Mouse (Mus musculus) kidney, embryonic 14.5 days (tissue): Measurements from ENCODE around the gene Yaf2. TPM values are rescaled to one million over a fixed set of nuclear protein-coding genes. Genes with fewer than 3 reads are reported as not detected.
A peak's percentile ranks its signal among the peaks of the same experiment; 100 is the strongest.

Experiments used
- ATAC-seq: fragments of 200-750 bp; cut with Nextera tagmentation; 2 replicates; pipeline ENCODE4 v1.8.0; 2017; ENCODE audit warnings: moderate number of reproducible peaks, mild to moderate bottlenecking, moderate TSS enrichment, moderate library complexity; ENCODE audit not compliant: low FRiP score, low TSS enrichment
- H3K27ac ChIP-seq: fragments of 300-500 bp; sonication (generic); 2 replicates; pipeline ENCODE4 v1.5.1; 2014; ENCODE audit warnings: low read depth, mild to moderate bottlenecking, low read length, moderate library complexity, mixed read lengths
- H3K27me3 ChIP-seq: fragments of 300-500 bp; sonication (generic); 2 replicates; pipeline ENCODE4 v1.6.1; 2014; ENCODE audit warnings: mild to moderate bottlenecking, low read length; ENCODE audit not compliant: control insufficient read depth, insufficient read depth
- H3K36me3 ChIP-seq: fragments of 300-500 bp; sonication (generic); 2 replicates; pipeline ENCODE4 v1.6.1; 2014; ENCODE audit warnings: low read length, mixed read lengths; ENCODE audit not compliant: control insufficient read depth, insufficient read depth
- H3K4me1 ChIP-seq: fragments of 300-500 bp; sonication (generic); 2 replicates; pipeline ENCODE4 v1.6.1; 2014; ENCODE audit warnings: low read length, mixed read lengths; ENCODE audit not compliant: control insufficient read depth, insufficient read depth
- H3K4me2 ChIP-seq: fragments of 300-500 bp; sonication (generic); replicated peaks from 2 replicates; pipeline ENCODE4 v1.6.1; 2014; ENCODE audit warnings: low read depth, mild to moderate bottlenecking, low read length
- H3K4me3 ChIP-seq: fragments of 300-500 bp; sonication (generic); 2 replicates; pipeline ENCODE4 v1.5.1; 2014; ENCODE audit warnings: mild to moderate bottlenecking, low read length
- H3K9ac ChIP-seq: fragments of 300-500 bp; sonication (generic); 2 replicates; pipeline ENCODE4 v1.6.1; 2014; ENCODE audit warnings: low read depth, mild to moderate bottlenecking, low read length, moderate library complexity
- H3K9me3 ChIP-seq: fragments of 300-500 bp; sonication (generic); 2 replicates; pipeline ENCODE4 v1.6.1; 2016; ENCODE audit warnings: low read length; ENCODE audit not compliant: control insufficient read depth
- WGBS: fragments of 180-500 bp; shearing (Covaris S2); extraction: QIAGEN DNeasy Blood & Tissue Kit; methylation state at CpG from one replicate; pipeline ENCODE4 v1.1.7; 2014; 5-methylcytosine and 5-hydroxymethylcytosine counted together
- polyA plus RNA-seq: library from polyadenylated mRNA; unstranded; fragments of >200 nt; fragmentation: Nextera tagmentation; extraction: Ambion mirVana; gene quantifications from 2 replicates; pipeline ENCODE4 v1.2.1, GENCODE M21; 2014

Gene Yaf2
- polyA plus RNA-seq, 1 experiment from 2014 or later, result 114 TPM

- H3K27ac ChIP-seq, result no peak overlapping the region
- no peaks in the 10 kb centered on the region for H3K36me3 ChIP-seq
- H3K27me3 ChIP-seq, result no peaks in the 10 kb centered on the region
- H3K9me3 ChIP-seq, result no peaks in the 10 kb centered on the region
- H3K4me1 ChIP-seq, result no peaks in the 10 kb centered on the region
- 90% methylated on average over 17 of the region's 19 CpGs for WGBS
- no peak for ATAC-seq
- H3K9ac ChIP-seq, result no peak overlapping the region
- H3K4me3 ChIP-seq, result no peak overlapping the region
- H3K4me2 ChIP-seq, result no peak overlapping the region
Measured at GRCm38 (mm10) chr15:93358346-93359095, 21.8 kb upstream of the Yaf2 start.

- WGBS, result 85% methylated on average over 10 of the region's 10 CpGs
- no peak for ATAC-seq
Measured at GRCm38 (mm10) chr15:93340630-93341379, 4.1 kb upstream of the Yaf2 start.

GRCm38 (mm10) chr15:93336658-93336924 is 144 bp downstream of the Yaf2 start:
- H3K27me3 ChIP-seq, result no peaks in the 10 kb centered on the region
- no peak; the same call in 1 of the 2 replicates for ATAC-seq
- H3K4me3 ChIP-seq, result peak overlapping the region; percentile 77
- 0 out of 2 replicates have a peak, but pooled peaks cover 6% of the 10 kb centered on the region for H3K4me1 ChIP-seq
- WGBS, result 0% methylated on average over 3 of the region's 52 CpGs
- peak overlapping the region; percentile 83; the same call in 1 of the 2 replicates for H3K27ac ChIP-seq
- peak overlapping the region; percentile 62 for H3K4me2 ChIP-seq
- peak overlapping the region; percentile 95 for H3K9ac ChIP-seq
- peaks cover 9% of the 10 kb centered on the region; the same call in 1 of the 2 replicates for H3K36me3 ChIP-seq
- H3K9me3 ChIP-seq, result no peaks in the 10 kb centered on the region

More at GRCm38 (mm10) chr15:93340630-93341379, 4.1 kb upstream of the Yaf2 start:
- Histone ChIP-seq H3K9me3 (no peaks in the 10 kb centered on the region), H3K9ac (no peak overlapping the region), H3K4me2 (no peak overlapping the region), H3K4me1 (no peaks in the 10 kb centered on the region), H3K27ac (no peak overlapping the region), H3K4me3 (no peak overlapping the region), H3K27me3 (no peaks in the 10 kb centered on the region), H3K36me3 (no peaks in the 10 kb centered on the region)

GRCm38 (mm10) chr15:93335821-93336657 is 696 bp downstream of the Yaf2 start:
- no peaks in the 10 kb centered on the region for H3K27me3 ChIP-seq
- peak overlapping the region; percentile 95 for H3K9ac ChIP-seq
- H3K4me1 ChIP-seq, result 0 out of 2 replicates have a peak, but pooled peaks cover 6% of the 10 kb centered on the region
- no peaks in the 10 kb centered on the region for H3K9me3 ChIP-seq
- peak overlapping the region; percentile 77 for H3K4me3 ChIP-seq
- ATAC-seq, result peak; percentile 82
- peak overlapping the region; percentile 62 for H3K4me2 ChIP-seq
- under 1% methylated on average over 73 of the region's 110 CpGs for whole genome bisulfite sequencing
- H3K27ac ChIP-seq, result peak overlapping the region; percentile 91
- H3K36me3 ChIP-seq, result peaks cover 9% of the 10 kb centered on the region; the same call in 1 of the 2 replicates

- Histone ChIP-seq H3K4me1 (0 out of 2 replicates have a peak, but pooled peaks cover 6% of the 10 kb centered on the region), H3K9ac (no peak overlapping the region), H3K27ac (no peak overlapping the region), H3K36me3 (peaks cover 9% of the 10 kb centered on the region; the same call in 1 of the 2 replicates), H3K9me3 (no peaks in the 10 kb centered on the region), H3K4me2 (no peak overlapping the region), H3K27me3 (no peaks in the 10 kb centered on the region), H3K4me3 (no peak overlapping the region)
- ATAC-seq, result no peak
- WGBS, result 93% methylated on average over 11 of the region's 11 CpGs
Measured at GRCm38 (mm10) chr15:93331256-93331655, 5.5 kb downstream of the Yaf2 start.

- ATAC-seq, result no peak
- no peak overlapping the region for H3K4me2 ChIP-seq
- no peak overlapping the region for H3K4me3 ChIP-seq
- 64% methylated on average over 3 of the region's 3 CpGs for WGBS
- H3K9me3 ChIP-seq, result no peaks in the 10 kb centered on the region
- no peak overlapping the region for H3K27ac ChIP-seq
- peaks cover 8% of the 10 kb centered on the region; the same call in 1 of the 2 replicates for H3K4me1 ChIP-seq
- no peak overlapping the region for H3K9ac ChIP-seq
- H3K27me3 ChIP-seq, result no peaks in the 10 kb centered on the region
- H3K36me3 ChIP-seq, result no peaks in the 10 kb centered on the region; the same call in 1 of the 2 replicates
Measured at GRCm38 (mm10) chr15:93327235-93327634, 9.5 kb downstream of the Yaf2 start.

DNA sequence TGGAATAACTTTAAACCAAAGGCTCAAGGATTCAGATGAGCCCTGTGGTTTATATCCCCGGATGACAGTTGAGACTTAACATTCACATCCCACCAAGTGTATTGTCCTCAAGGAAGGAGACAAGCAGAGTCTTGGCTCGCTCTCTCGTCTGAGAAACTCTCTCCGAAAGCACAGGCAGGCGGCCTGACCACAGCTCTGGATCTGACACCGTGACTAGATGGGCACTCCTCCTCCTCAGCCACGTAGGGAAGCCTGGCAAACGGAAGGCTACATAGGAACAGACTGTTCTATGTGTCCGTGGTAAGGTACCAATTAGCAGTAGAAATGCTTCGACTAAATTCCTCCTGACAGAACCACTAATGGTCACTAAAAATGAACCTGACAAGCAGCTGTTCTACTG is 10.1 kb downstream of the Yaf2 start:
- no peak for ATAC-seq
- H3K4me2 ChIP-seq, result no peak overlapping the region
- peaks cover 3% of the 10 kb centered on the region; the same call in 1 of the 2 replicates for H3K36me3 ChIP-seq
- H3K27me3 ChIP-seq, result no peaks in the 10 kb centered on the region
- no peak overlapping the region for H3K9ac ChIP-seq
- H3K4me1 ChIP-seq, result peaks cover 8% of the 10 kb centered on the region; the same call in 1 of the 2 replicates
- H3K9me3 ChIP-seq, result no peaks in the 10 kb centered on the region
- 76% methylated on average over 10 of the region's 10 CpGs for WGBS
- H3K4me3 ChIP-seq, result no peak overlapping the region
- H3K27ac ChIP-seq, result no peak overlapping the region

- no peak for ATAC-seq
- Histone ChIP-seq H3K27me3 (no peaks in the 10 kb centered on the region), H3K36me3 (peaks cover 3% of the 10 kb centered on the region; the same call in 1 of the 2 replicates), H3K4me3 (no peak overlapping the region), H3K4me1 (peaks cover 8% of the 10 kb centered on the region; the same call in 1 of the 2 replicates), H3K27ac (no peak overlapping the region), H3K4me2 (no peak overlapping the region), H3K9me3 (no peaks in the 10 kb centered on the region), H3K9ac (no peak overlapping the region)
- 76% methylated on average over 5 of the region's 5 CpGs for WGBS
Measured at GRCm38 (mm10) chr15:93325360-93325759, 11.4 kb downstream of the Yaf2 start.
